Mouse (Mus musculus) heart, postnatal 36 days (tissue): ENCODE measurements at regions not wholly inside any gene's neighbourhood (a gene's known extent, or its start where the extent isn't known, plus 50 kb on each side); places are given as distances from the start of the nearest gene placed in this dataset.
A peak's percentile ranks its signal among the peaks of the same experiment; 100 is the strongest.
"Not testable (repeated sequence)": the region's sequence is repeated elsewhere in the genome, so short reads cannot be mapped to it uniquely, and the experiment has no call there.

Experiments
- DNase-seq, 2 experiments: peaks; one replicate each; pipeline ENCODE4 v3.0.0; 2021 to 2022
- intact Hi-C: fragments of 180-260 bp; cut with DNase I; formaldehyde crosslinking; loops from one replicate; pipeline ENCODE4 v1.15.1; 2025

- intact Hi-C loops, result no loop called here
- DNase-seq, result no peak
Observed at GRCm38 (mm10) chr6:140816359-140816758, 87.3 kb downstream of the Gm11077 start.

GRCm38 (mm10) chr6:140816831-140817230 is 87.7 kb downstream of the Gm11077 start:
- no peak for DNase-seq
- intact Hi-C loops, result no loop called here

- intact Hi-C loops, result no loop called here
- no peak for DNase-seq
Observed at GRCm38 (mm10) chr6:140819451-140819878, 90.4 kb downstream of the Gm11077 start.

- DNase-seq, result no peak
- intact Hi-C loops, result no loop called here
Observed at GRCm38 (mm10) chr6:140826522-140826921, 97.4 kb downstream of the Gm11077 start.

- no peak for DNase-seq
- intact Hi-C loops, result no loop called here
Observed at GRCm38 (mm10) chr6:140827651-140828050, 98.6 kb downstream of the Gm11077 start.

- intact Hi-C loops, result no loop called here
- no peak for DNase-seq
Observed at GRCm38 (mm10) chr6:140843292-140843991, 114.4 kb downstream of the Gm11077 start.

- DNase-seq, result no peak
- intact Hi-C loops, result no loop called here
Observed at GRCm38 (mm10) chr6:140847165-140847564, 118.1 kb downstream of the Gm11077 start.

- no peak for DNase-seq
- intact Hi-C loops, result loop anchor here (10.0 kb wide), 1 partner anchor 88 kb away; no protein-coding TSS in a partner anchor
Observed at GRCm38 (mm10) chr6:140852420-140852819, 123.3 kb downstream of the Gm11077 start.

- intact Hi-C loops, result loop anchor here (1.0 to 10.0 kb wide), 2 partner anchors 89 to 138 kb away; no protein-coding TSS in a partner anchor
- peak; percentile 54 for DNase-seq
Observed at GRCm38 (mm10) chr6:140853508-140853907, 124.4 kb downstream of the Gm11077 start.

GRCm38 (mm10) chr6:140854691-140855090 is 125.6 kb downstream of the Gm11077 start:
- no peak for DNase-seq
- intact Hi-C loops, result loop anchor here (10.0 kb wide), 1 partner anchor 90 kb away; no protein-coding TSS in a partner anchor

- intact Hi-C loops, result loop anchor here (10.0 kb wide), 1 partner anchor 92 kb away; no protein-coding TSS in a partner anchor
Observed at GRCm38 (mm10) chr6:140856468-140857117, 127.5 kb downstream of the Gm11077 start.

GRCm38 (mm10) chr6:140857118-140857746 is 128.1 kb downstream of the Gm11077 start:
- no peak for DNase-seq
- intact Hi-C loops, result loop anchor here (10.0 kb wide), 1 partner anchor 92 kb away; no protein-coding TSS in a partner anchor

More at GRCm38 (mm10) chr6:140856468-140857117, 127.5 kb downstream of the Gm11077 start:
- no peak for DNase-seq

- intact Hi-C loops, DNase-seq: not testable (repeated sequence)
Observed at GRCm38 (mm10) chr6:140869523-140869922, 140.4 kb downstream of the Gm11077 start.

GRCm38 (mm10) chr6:140874831-140875230 is 145.7 kb downstream of the Gm11077 start:
- intact Hi-C loops, result loop anchor here (2.0 kb wide), 1 partner anchor 14 kb away; no protein-coding TSS in a partner anchor
- DNase-seq, result no peak

- intact Hi-C loops, result no loop called here
- DNase-seq, result no peak
Observed at GRCm38 (mm10) chr6:140883651-140884050, 154.6 kb downstream of the Gm11077 start.

- no peak for DNase-seq
- intact Hi-C loops, result no loop called here
Observed at GRCm38 (mm10) chr6:140888610-140889009, 159.5 kb downstream of the Gm11077 start.

GRCm38 (mm10) chr6:140890060-140890459 is 161.0 kb downstream of the Gm11077 start:
- intact Hi-C loops, result no loop called here
- DNase-seq, result no peak

- intact Hi-C loops, result no loop called here
- no peak for DNase-seq
Observed at GRCm38 (mm10) chr6:140890591-140890990, 161.5 kb downstream of the Gm11077 start.

- no peak for DNase-seq
- intact Hi-C loops, result no loop called here
Observed at GRCm38 (mm10) chr6:140894467-140894866, 165.4 kb downstream of the Gm11077 start.

- intact Hi-C loops, result no loop called here
- no peak for DNase-seq
Observed at GRCm38 (mm10) chr6:140895441-140895840, 166.4 kb downstream of the Gm11077 start.

- intact Hi-C loops, result no loop called here
- no peak for DNase-seq
Observed at GRCm38 (mm10) chr6:140897111-140897510, 168.0 kb downstream of the Gm11077 start.
